Mouse (Mus musculus): ENCODE data around the gene Gm29609. TPM values are rescaled to one million over a fixed set of nuclear protein-coding genes. Genes with fewer than 3 reads are reported as not detected.
"Not testable (repeated sequence)": the region's sequence is repeated elsewhere in the genome, so short reads cannot be mapped to it uniquely, and the experiment has no call there.

The Gm29609 gene
- polyA plus RNA-seq, 1 experiment = not detected

GRCm38 (mm10) chr5:31218294-31218693 is 38.6 kb upstream of the Gm29609 start:
- no peak overlapping the region for H3K27ac ChIP-seq (ENCODE audit: insufficient read depth, low read depth, low read length)
- TF ChIP-seq POLR2A (IDR thresholded peaks at IDR 0.05; ENCODE audit: insufficient read depth, low read depth, low read length) (no peak), CTCF (IDR thresholded peaks at IDR 0.05; ENCODE audit: insufficient read depth, low read depth, low read length) (no peak)
- H3K4me1 ChIP-seq (ENCODE audit: control insufficient read depth, insufficient read depth, low read length) = 0 out of 2 replicates have a peak, but pooled peaks cover 2% of the 10 kb centered on the region
- no peak overlapping the region for H3K4me3 ChIP-seq (ENCODE audit: insufficient read depth, low read depth, low read length)
- 57% methylated on average over 7 of the region's 7 CpGs for WGBS

GRCm38 (mm10) chr5:31216554-31216953 is 36.8 kb upstream of the Gm29609 start:
- H3K27ac ChIP-seq (ENCODE audit: insufficient read depth, low read depth, low read length); H3K4me3 ChIP-seq (ENCODE audit: insufficient read depth, low read depth, low read length); H3K4me1 ChIP-seq (ENCODE audit: control insufficient read depth, insufficient read depth, low read length): not testable (repeated sequence)
- WGBS = 82% methylated on average over 6 of the region's 6 CpGs

GRCm38 (mm10) chr5:31204421-31204820 is 24.7 kb upstream of the Gm29609 start:
- Histone ChIP-seq H3K4me1 (ENCODE audit: control insufficient read depth, insufficient read depth, low read length) (peaks cover 17% of the 10 kb centered on the region), H3K4me3 (ENCODE audit: insufficient read depth, low read depth, low read length) (no peak overlapping the region), H3K27ac (ENCODE audit: insufficient read depth, low read depth, low read length) (no peak overlapping the region)
- no peak for TF ChIP-seq POLR2A (IDR thresholded peaks at IDR 0.05; ENCODE audit: insufficient read depth, low read depth, low read length)
- no peak for TF ChIP-seq CTCF (IDR thresholded peaks at IDR 0.05; ENCODE audit: insufficient read depth, low read depth, low read length)
- 94% methylated on average over 6 of the region's 6 CpGs for WGBS

- TF ChIP-seq POLR2A (IDR thresholded peaks at IDR 0.05; ENCODE audit: insufficient read depth, low read depth, low read length) = no peak
- 98% methylated on average over 2 of the region's 2 CpGs for WGBS
- Histone ChIP-seq H3K4me3 (ENCODE audit: insufficient read depth, low read depth, low read length) (no peak overlapping the region), H3K4me1 (ENCODE audit: control insufficient read depth, insufficient read depth, low read length) (peaks cover 17% of the 10 kb centered on the region), H3K27ac (ENCODE audit: insufficient read depth, low read depth, low read length) (no peak overlapping the region)
These were observed 24.2 kb upstream of the Gm29609 start for GRCm38 (mm10) chr5:31203866-31204265.

- H3K4me1 ChIP-seq (ENCODE audit: control insufficient read depth, insufficient read depth, low read length) = peaks cover 17% of the 10 kb centered on the region
- WGBS = 88% methylated on average over 7 of the region's 7 CpGs
- TF ChIP-seq CTCF (IDR thresholded peaks at IDR 0.05; ENCODE audit: insufficient read depth, low read depth, low read length) (no peak), POLR2A (IDR thresholded peaks at IDR 0.05; ENCODE audit: insufficient read depth, low read depth, low read length) (no peak)
- H3K4me3 ChIP-seq (ENCODE audit: insufficient read depth, low read depth, low read length) = peak overlapping the region; percentile 53
- H3K27ac ChIP-seq (ENCODE audit: insufficient read depth, low read depth, low read length) = 0 out of 2 replicates have a peak overlapping the region, but pooled peaks have one; percentile 28
These were observed 23.2 kb upstream of the Gm29609 start for GRCm38 (mm10) chr5:31202933-31203332.

- WGBS = under 1% methylated on average over 53 of the region's 53 CpGs
- peaks cover 17% of the 10 kb centered on the region for H3K4me1 ChIP-seq (ENCODE audit: control insufficient read depth, insufficient read depth, low read length)
- TF ChIP-seq CTCF (IDR thresholded peaks at IDR 0.05; ENCODE audit: insufficient read depth, low read depth, low read length) (no peak), POLR2A (IDR thresholded peaks at IDR 0.05; ENCODE audit: insufficient read depth, low read depth, low read length) (peak; percentile 56)
- H3K4me3 ChIP-seq (ENCODE audit: insufficient read depth, low read depth, low read length) = peak within 1 kb of the TSS; percentile 69
- peak within 1 kb of the TSS; percentile 28 for H3K27ac ChIP-seq (ENCODE audit: insufficient read depth, low read depth, low read length)
These were observed 22.3 kb upstream of the Gm29609 start, which contains the start of gene Zfp513 for GRCm38 (mm10) chr5:31201742-31202590. Gene Zfp513 (minus strand): TSS chr5:31202303.

GRCm38 (mm10) chr5:31201042-31201741 is 21.5 kb upstream of the Gm29609 start:
- WGBS = 10% methylated on average over 13 of the region's 13 CpGs
- peak overlapping the region; percentile 25; the same call in 1 of the 2 replicates for H3K27ac ChIP-seq (ENCODE audit: insufficient read depth, low read depth, low read length)
- TF ChIP-seq POLR2A (IDR thresholded peaks at IDR 0.05; ENCODE audit: insufficient read depth, low read depth, low read length) (no peak), CTCF (IDR thresholded peaks at IDR 0.05; ENCODE audit: insufficient read depth, low read depth, low read length) (no peak)
- H3K4me3 ChIP-seq (ENCODE audit: insufficient read depth, low read depth, low read length) = peak overlapping the region; percentile 69
- peaks cover 17% of the 10 kb centered on the region for H3K4me1 ChIP-seq (ENCODE audit: control insufficient read depth, insufficient read depth, low read length)

- Histone ChIP-seq H3K4me1 (ENCODE audit: control insufficient read depth, insufficient read depth, low read length) (peaks cover 17% of the 10 kb centered on the region), H3K27ac (ENCODE audit: insufficient read depth, low read depth, low read length) (no peak overlapping the region), H3K4me3 (ENCODE audit: insufficient read depth, low read depth, low read length) (no peak overlapping the region)
- no peak for TF ChIP-seq CTCF (IDR thresholded peaks at IDR 0.05; ENCODE audit: insufficient read depth, low read depth, low read length)
- TF ChIP-seq POLR2A (IDR thresholded peaks at IDR 0.05; ENCODE audit: insufficient read depth, low read depth, low read length) = no peak
- WGBS = 88% methylated on average over 27 of the region's 27 CpGs
These were observed 20.6 kb upstream of the Gm29609 start for GRCm38 (mm10) chr5:31200327-31200768.

- 63% methylated on average over 9 of the region's 9 CpGs for WGBS
- TF ChIP-seq POLR2A (IDR thresholded peaks at IDR 0.05; ENCODE audit: insufficient read depth, low read depth, low read length) (no peak), CTCF (IDR thresholded peaks at IDR 0.05; ENCODE audit: insufficient read depth, low read depth, low read length) (0 out of 2 replicates have a peak, but pooled peaks have one; percentile 25)
- H3K27ac ChIP-seq (ENCODE audit: insufficient read depth, low read depth, low read length) = no peak overlapping the region
- H3K4me3 ChIP-seq (ENCODE audit: insufficient read depth, low read depth, low read length) = no peak overlapping the region
- H3K4me1 ChIP-seq (ENCODE audit: control insufficient read depth, insufficient read depth, low read length) = peaks cover 17% of the 10 kb centered on the region
These were observed 20.2 kb upstream of the Gm29609 start for GRCm38 (mm10) chr5:31199893-31200292.
